ENCODE assay signal across 14 mouse cellular contexts in the genomic region with DNA sequence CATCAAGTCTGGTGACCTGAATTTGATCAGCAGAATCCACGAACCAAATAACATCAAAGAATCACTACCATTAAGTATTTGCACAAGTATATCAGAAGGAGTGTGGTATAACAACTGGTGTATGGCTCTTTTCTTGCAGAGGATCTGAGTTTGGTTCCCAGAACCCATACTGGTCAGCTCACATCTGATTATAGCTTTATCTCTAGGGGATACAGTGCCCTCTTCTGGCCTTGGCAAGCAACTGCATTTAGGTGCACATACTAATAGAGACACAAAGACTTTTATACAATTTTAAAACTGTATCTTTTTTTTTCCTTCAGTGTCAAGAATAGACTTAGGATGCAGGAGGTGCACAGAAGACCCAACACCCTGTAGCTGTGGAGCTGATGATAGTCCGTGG. TPM values are rescaled to one million over a fixed set of nuclear protein-coding genes. Genes with fewer than 3 reads are reported as not detected.
A peak's percentile ranks its signal among the peaks of the same experiment; 100 is the strongest.
DNase-seq lines count a peak whose midpoint lies in the region; ATAC-seq and TF ChIP-seq lines count a peak whose summit lies in the region.
"Had no signal": no experiment of that assay in that cellular context is flagged by ENCODE, and none has a peak within 500 bp of the region (broad histone marks: within the 10 kb centered on the region; RNA-seq: fewer than 3 reads in every experiment).

No protein-coding gene starts in this region.

- no peak overlapping the region for H3K4me2 ChIP-seq in intestine, postnatal 0 days (replicated peaks; ENCODE audit: low read depth)
- no peak overlapping the region for H3K4me2 ChIP-seq in intestine, embryonic 15.5 days (replicated peaks)

- H3K27ac ChIP-seq in intestine, postnatal 0 days (ENCODE audit: low read depth, low read length): no peak overlapping the region
- no peak overlapping the region for H3K27ac ChIP-seq in intestine, embryonic 15.5 days
- no peak overlapping the region for H3K27ac ChIP-seq in midbrain, embryonic 10.5 days (replicated peaks)
- H3K27ac ChIP-seq: forebrain, embryonic 13.5 days; liver, embryonic 15.5 days had no signal

- H3K27me3 ChIP-seq in intestine, postnatal 0 days (replicated peaks; ENCODE audit: control insufficient read depth, insufficient read depth, low read length): no peaks in the 10 kb centered on the region
- no peaks in the 10 kb centered on the region for H3K27me3 ChIP-seq in intestine, embryonic 15.5 days (replicated peaks)
- H3K27me3 ChIP-seq in E14TG2a.4 (ENCODE audit: insufficient read depth, low read length): no peaks in the 10 kb centered on the region
- no peaks in the 10 kb centered on the region for H3K27me3 ChIP-seq in midbrain, embryonic 10.5 days (ENCODE audit: low read depth, poor library complexity, severe bottlenecking)
- H3K27me3 ChIP-seq: forebrain, embryonic 13.5 days; liver, embryonic 15.5 days had no signal

- no peak overlapping the region for H3K4me3 ChIP-seq in intestine, postnatal 0 days (ENCODE audit: low read depth, low read length)
- no peak overlapping the region for H3K4me3 ChIP-seq in intestine, embryonic 15.5 days (replicated peaks)
- H3K4me3 ChIP-seq in E14TG2a.4 (replicated peaks; ENCODE audit: low read length): no peak overlapping the region
- peak overlapping the region; percentile 98; the same call in 1 of the 2 replicates for H3K4me3 ChIP-seq in midbrain, embryonic 10.5 days
- H3K4me3 ChIP-seq: liver, embryonic 15.5 days had no signal

- DNase-seq in 416B (ENCODE audit: low read depth): peak; percentile 63
- no peak for DNase-seq in midbrain, embryonic 10.5 days (ENCODE audit: low spot score)
- DNase-seq in Muller cell, postnatal 12 days (ENCODE audit: inconsistent ontology term): no peak
- DNase-seq in ovary, postnatal 10 days (ENCODE audit: low spot score): no peak
- no peak for DNase-seq in frontal cortex, postnatal 10 days (ENCODE audit: low spot score in 2 of 2)
- DNase-seq: heart, adult 18-20 months; kidney, adult 11 months; thymus, postnatal 4 days had no signal

- peaks cover 33% of the 10 kb centered on the region for H3K36me3 ChIP-seq in intestine, postnatal 0 days (ENCODE audit: control insufficient read depth, insufficient read depth)
- peaks cover 20% of the 10 kb centered on the region for H3K36me3 ChIP-seq in intestine, embryonic 15.5 days
- peaks cover 56% of the 10 kb centered on the region for H3K36me3 ChIP-seq in E14TG2a.4 (ENCODE audit: insufficient read depth, low read length)
- peaks cover 57% of the 10 kb centered on the region for H3K36me3 ChIP-seq in midbrain, embryonic 10.5 days

- peak; percentile 60 for TF ChIP-seq CTCF in intestine, postnatal 0 days (IDR thresholded peaks at IDR 0.05; ENCODE audit: low read depth)
- TF ChIP-seq CTCF in E14TG2a.4 (conservative IDR thresholded peaks at IDR 0.05; ENCODE audit: low read length): peak; percentile 90

- no peak for ATAC-seq in intestine, postnatal 0 days
- no peak for ATAC-seq in intestine, embryonic 15.5 days
- ATAC-seq: activated CD4-positive, CD25-positive, alpha-beta regulatory T cell, adult 4 months; forebrain, embryonic 13.5 days had no signal

- H3K9ac ChIP-seq in intestine, postnatal 0 days (ENCODE audit: low read depth, low read length): no peak overlapping the region
- no peak overlapping the region for H3K9ac ChIP-seq in intestine, embryonic 15.5 days
- H3K9ac ChIP-seq: forebrain, embryonic 13.5 days; liver, embryonic 15.5 days had no signal

- WGBS in intestine, postnatal 0 days: 96% methylated on average over 2 of the region's 2 CpGs
- WGBS in intestine, embryonic 15.5 days: 97% methylated on average over 2 of the region's 2 CpGs
- WGBS in midbrain, embryonic 10.5 days: 97% methylated on average over 2 of the region's 2 CpGs

- H3K9me3 ChIP-seq in intestine, postnatal 0 days (ENCODE audit: control insufficient read depth): no peaks in the 10 kb centered on the region
- H3K9me3 ChIP-seq in intestine, embryonic 15.5 days: no peaks in the 10 kb centered on the region
- no peaks in the 10 kb centered on the region for H3K9me3 ChIP-seq in E14TG2a.4 (ENCODE audit: low read length)
- H3K9me3 ChIP-seq in midbrain, embryonic 10.5 days (replicated peaks): peaks cover 8% of the 10 kb centered on the region; the same call in 1 of the 2 replicates
- H3K9me3 ChIP-seq: forebrain, embryonic 13.5 days; liver, embryonic 15.5 days had no signal

- 0 out of 2 replicates have a peak, but pooled peaks cover 5% of the 10 kb centered on the region for H3K4me1 ChIP-seq in intestine, postnatal 0 days (replicated peaks; ENCODE audit: control insufficient read depth, insufficient read depth, low read length)
- H3K4me1 ChIP-seq in intestine, embryonic 15.5 days (replicated peaks): no peaks in the 10 kb centered on the region
- H3K4me1 ChIP-seq in E14TG2a.4 (replicated peaks; ENCODE audit: low read depth, low read length): peaks cover 33% of the 10 kb centered on the region
- H3K4me1 ChIP-seq in midbrain, embryonic 10.5 days: peaks cover 23% of the 10 kb centered on the region

RNA-seq across cellular contexts. Expression of gene Cyp51, which starts 2.8 kb away (rescaled TPM):
- polyA plus RNA-seq in intestine, postnatal 0 days (2015; fragmentation: Nextera tagmentation; extraction: Ambion mirVana): 27.3 and 30.8 TPM in 2 replicates
- polyA plus RNA-seq in intestine, embryonic 15.5 days (2015; fragmentation: Nextera tagmentation; extraction: Ambion mirVana): 100 and 113 TPM in 2 replicates
- polyA plus RNA-seq in midbrain, embryonic 10.5 days (2016; fragmentation: Nextera tagmentation; extraction: Ambion mirVana): 129 and 148 TPM in 2 replicates
